Mouse (Mus musculus) stomach, postnatal 0 days (tissue): ENCODE data around the gene Shld2.

Experiments used
- CTCF ChIP-seq: IDR thresholded peaks from 2 replicates; pipeline ENCODE4 v1.5.1; 2016; ENCODE audit warnings: antibody characterized with exemption, low read depth, mild to moderate bottlenecking, moderate library complexity
- EP300 ChIP-seq: optimal IDR thresholded peaks from 2 replicates; pipeline ENCODE3; 2016; ENCODE audit warnings: antibody characterized with exemption

GRCm38 (mm10) chr14:34219786-34220198, 90.5 kb downstream of the Shld2 start:
- TF ChIP-seq CTCF (no peak), EP300 (no peak)
